Mouse (Mus musculus) bone marrow, adult 2 months (tissue): ENCODE results near the gene H2afj.

Experiments
- CTCF ChIP-seq: fragments of 200-500 bp; IDR thresholded peaks from 2 replicates; pipeline ENCODE4 v1.5.1; 2011; ENCODE audit warnings: low read length, control low read depth; ENCODE audit not compliant: control insufficient read depth, insufficient read depth
- POLR2A ChIP-seq: fragments of 200-500 bp; IDR thresholded peaks from 2 replicates; pipeline ENCODE4 v1.6.1; 2011; ENCODE audit warnings: low read depth, mild to moderate bottlenecking, control low read depth, low read length, borderline replicate concordance; ENCODE audit not compliant: control insufficient read depth

DNA sequence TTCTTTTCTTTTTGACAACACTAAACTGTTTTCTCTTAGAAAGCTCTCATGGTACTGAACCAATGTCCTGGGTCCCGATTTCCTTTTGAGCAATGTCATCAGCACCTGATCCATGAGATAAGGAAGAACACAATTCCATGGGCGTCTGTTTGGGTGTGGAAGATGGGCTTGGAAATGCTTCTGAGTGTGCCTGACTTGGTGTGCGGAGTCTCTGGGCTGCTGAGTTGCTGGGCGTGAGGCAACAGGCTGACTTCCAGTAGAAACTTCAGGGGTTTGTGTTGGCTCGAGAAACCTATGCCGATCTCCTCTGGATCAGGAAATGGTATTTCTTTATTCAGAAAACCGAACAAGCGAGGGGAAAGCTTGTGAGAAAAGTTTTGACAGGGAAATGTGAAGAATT is 38.9 kb upstream of the H2afj start:
- TF ChIP-seq CTCF, result no peak
- TF ChIP-seq POLR2A, result no peak
